Mouse (Mus musculus) hindbrain, embryonic 13.5 days (tissue): ENCODE data around the gene Carns1. TPM values are rescaled to one million over a fixed set of nuclear protein-coding genes. Genes with fewer than 3 reads are reported as not detected.
A peak's percentile ranks its signal among the peaks of the same experiment; 100 is the strongest.
"Not testable (repeated sequence)": the region's sequence is repeated elsewhere in the genome, so short reads cannot be mapped to it uniquely, and the experiment has no call there.

ENCODE experiments used
- ATAC-seq: fragments of 200-750 bp; cut with Nextera tagmentation; 2 replicates; pipeline ENCODE4 v1.8.0; 2017; ENCODE audit warnings: moderate TSS enrichment; ENCODE audit not compliant: low FRiP score
- H3K27ac ChIP-seq: fragments of 300-500 bp; sonication (generic); 2 replicates; pipeline ENCODE4 v1.5.1; 2015; ENCODE audit warnings: inconsistent platforms, mild to moderate bottlenecking, moderate library complexity
- H3K27me3 ChIP-seq: fragments of 300-500 bp; sonication (generic); 2 replicates; pipeline ENCODE4 v1.6.1; 2015; ENCODE audit warnings: mild to moderate bottlenecking, inconsistent platforms
- H3K36me3 ChIP-seq: fragments of 300-500 bp; sonication (generic); 2 replicates; pipeline ENCODE4 v1.6.1; 2015; ENCODE audit warnings: mild to moderate bottlenecking, inconsistent platforms
- H3K4me1 ChIP-seq: fragments of 300-500 bp; sonication (generic); replicated peaks from 2 replicates; pipeline ENCODE4 v1.6.1; 2015; ENCODE audit warnings: inconsistent platforms
- H3K4me2 ChIP-seq: fragments of 300-500 bp; sonication (generic); 2 replicates; pipeline ENCODE4 v1.6.1; 2015; ENCODE audit warnings: inconsistent platforms, mild to moderate bottlenecking, moderate library complexity
- H3K4me3 ChIP-seq: fragments of 300-500 bp; sonication (generic); 2 replicates; pipeline ENCODE4 v1.5.1; 2015; ENCODE audit warnings: mild to moderate bottlenecking, inconsistent platforms
- H3K9ac ChIP-seq: fragments of 300-500 bp; sonication (generic); 2 replicates; pipeline ENCODE4 v1.6.1; 2015; ENCODE audit warnings: mild to moderate bottlenecking, inconsistent platforms
- H3K9me3 ChIP-seq: fragments of 300-500 bp; sonication (generic); 2 replicates; pipeline ENCODE4 v1.6.1; 2016; ENCODE audit warnings: inconsistent platforms
- WGBS: fragments of 180-500 bp; shearing (Covaris S2); methylation state at CpG from one replicate; pipeline ENCODE4 v1.1.7; 2015; 5-methylcytosine and 5-hydroxymethylcytosine counted together
- polyA plus RNA-seq: library from polyadenylated mRNA; unstranded; fragments of >200 nt; fragmentation: Nextera tagmentation; extraction: Ambion mirVana; gene quantifications from 2 replicates; pipeline ENCODE4 v1.2.1, GENCODE M21; 2015

Gene Carns1
- polyA plus RNA-seq, 1 experiment from 2014 or later, result 5.6 TPM

GRCm38 (mm10) chr19:4130106-4130505 lies 45.2 kb downstream of the Carns1 start:
- 90% methylated on average over 4 of the region's 4 CpGs for WGBS

GRCm38 (mm10) chr19:4129462-4129861 lies 45.8 kb downstream of the Carns1 start:
- Histone ChIP-seq H3K9ac (0 out of 2 replicates have a peak overlapping the region, but pooled peaks have one; percentile 39), H3K36me3 (peaks cover 55% of the 10 kb centered on the region), H3K4me2 (no peak overlapping the region), H3K9me3 (no peaks in the 10 kb centered on the region), H3K4me1 (peaks cover 18% of the 10 kb centered on the region), H3K4me3 (no peak overlapping the region), H3K27ac (no peak overlapping the region), H3K27me3 (no peaks in the 10 kb centered on the region)
- WGBS, result 89% methylated on average over 7 of the region's 7 CpGs
- ATAC-seq, result no peak

More at GRCm38 (mm10) chr19:4130106-4130505, 45.2 kb downstream of the Carns1 start:
- Histone ChIP-seq H3K9ac (0 out of 2 replicates have a peak overlapping the region, but pooled peaks have one; percentile 39), H3K36me3 (peaks cover 55% of the 10 kb centered on the region), H3K9me3 (no peaks in the 10 kb centered on the region), H3K4me1 (peaks cover 18% of the 10 kb centered on the region), H3K4me3 (no peak overlapping the region), H3K27ac (no peak overlapping the region), H3K27me3 (no peaks in the 10 kb centered on the region), H3K4me2 (no peak overlapping the region)
- ATAC-seq, result no peak

- no peaks in the 10 kb centered on the region for H3K9me3 ChIP-seq
- peak overlapping the region; percentile 78; the same call in 1 of the 2 replicates for H3K27ac ChIP-seq
- peaks cover 36% of the 10 kb centered on the region for H3K36me3 ChIP-seq
- ATAC-seq, result no peak
- H3K27me3 ChIP-seq, result no peaks in the 10 kb centered on the region
- H3K4me2 ChIP-seq, result peak overlapping the region; percentile 79
- H3K4me1 ChIP-seq, result peaks cover 18% of the 10 kb centered on the region
- 65% methylated on average over 7 of the region's 7 CpGs for WGBS
- H3K9ac ChIP-seq, result peak overlapping the region; percentile 94
- peak overlapping the region; percentile 83 for H3K4me3 ChIP-seq
These were observed 48.4 kb downstream of the Carns1 start for GRCm38 (mm10) chr19:4126759-4127495.

GRCm38 (mm10) chr19:4125741-4126696 lies 49.3 kb downstream of the Carns1 start, which contains the start of gene Aip:
Gene Aip (minus strand): TSS chr19:4125858.
- peak within 1 kb of the TSS; percentile 79 for H3K4me2 ChIP-seq
- peaks cover 27% of the 10 kb centered on the region for H3K36me3 ChIP-seq
- H3K4me1 ChIP-seq, result peaks cover 18% of the 10 kb centered on the region
- H3K4me3 ChIP-seq, result peak within 1 kb of the TSS; percentile 83
- H3K9me3 ChIP-seq, result no peaks in the 10 kb centered on the region
- H3K27ac ChIP-seq, result peak within 1 kb of the TSS; percentile 78
- H3K27me3 ChIP-seq, result no peaks in the 10 kb centered on the region
- H3K9ac ChIP-seq, result peak within 1 kb of the TSS; percentile 94
- ATAC-seq, result peak; percentile 90
- WGBS, result 1% methylated on average over 56 of the region's 64 CpGs

- 5% methylated on average over 3 of the region's 4 CpGs for WGBS
- not testable (repeated sequence) for H3K27me3 ChIP-seq, H3K9me3 ChIP-seq
- Histone ChIP-seq H3K9ac (peak overlapping the region; percentile 94; the same call in 1 of the 2 replicates), H3K27ac (peak overlapping the region; percentile 78; the same call in 1 of the 2 replicates), H3K4me3 (peak overlapping the region; percentile 83), H3K4me2 (peak overlapping the region; percentile 79), H3K36me3 (peaks cover 25% of the 10 kb centered on the region), H3K4me1 (peaks cover 24% of the 10 kb centered on the region)
- peak; percentile 47; the same call in 1 of the 2 replicates for ATAC-seq
These were observed 50.0 kb downstream of the Carns1 start for GRCm38 (mm10) chr19:4125268-4125667.

- no peak overlapping the region for H3K27ac ChIP-seq
- peaks cover 18% of the 10 kb centered on the region for H3K36me3 ChIP-seq
- no peak overlapping the region for H3K4me3 ChIP-seq
- H3K27me3 ChIP-seq, result no peaks in the 10 kb centered on the region
- peaks cover 28% of the 10 kb centered on the region for H3K4me1 ChIP-seq
- no peak overlapping the region for H3K4me2 ChIP-seq
- H3K9me3 ChIP-seq, result no peaks in the 10 kb centered on the region
- no peak overlapping the region; the same call in 1 of the 2 replicates for H3K9ac ChIP-seq
- ATAC-seq, result no peak
- WGBS, result 87% methylated on average over 4 of the region's 4 CpGs
These were observed 50.8 kb downstream of the Carns1 start for GRCm38 (mm10) chr19:4124432-4124831.

- 89% methylated on average over 7 of the region's 7 CpGs for WGBS
These were observed 52.6 kb downstream of the Carns1 start for GRCm38 (mm10) chr19:4122411-4123370.

GRCm38 (mm10) chr19:4121896-4122295 lies 53.4 kb downstream of the Carns1 start:
- ATAC-seq, H3K9me3 ChIP-seq, H3K9ac ChIP-seq, H3K27me3 ChIP-seq, H3K27ac ChIP-seq, H3K4me3 ChIP-seq: not testable (repeated sequence)
- H3K4me2 ChIP-seq, result peak overlapping the region; percentile 26; the same call in 1 of the 2 replicates
- H3K36me3 ChIP-seq, result peaks cover 16% of the 10 kb centered on the region
- WGBS, result 61% methylated on average over 6 of the region's 6 CpGs
- peaks cover 19% of the 10 kb centered on the region for H3K4me1 ChIP-seq

More at GRCm38 (mm10) chr19:4122411-4123370, 52.6 kb downstream of the Carns1 start:
- H3K4me3 ChIP-seq, result no peak overlapping the region
- no peak overlapping the region for H3K4me2 ChIP-seq
- H3K9ac ChIP-seq, result no peak overlapping the region
- no peaks in the 10 kb centered on the region for H3K9me3 ChIP-seq
- no peak overlapping the region for H3K27ac ChIP-seq
- H3K4me1 ChIP-seq, result peaks cover 27% of the 10 kb centered on the region
- H3K36me3 ChIP-seq, result peaks cover 11% of the 10 kb centered on the region
- no peaks in the 10 kb centered on the region for H3K27me3 ChIP-seq
- ATAC-seq, result no peak

GRCm38 (mm10) chr19:4121097-4121805 lies 54.0 kb downstream of the Carns1 start:
- Histone ChIP-seq H3K4me3 (peak overlapping the region; percentile 50), H3K27ac (peak overlapping the region; percentile 89), H3K9me3 (no peaks in the 10 kb centered on the region), H3K9ac (peak overlapping the region; percentile 72), H3K4me1 (peaks cover 13% of the 10 kb centered on the region), H3K4me2 (peak overlapping the region; percentile 46), H3K27me3 (no peaks in the 10 kb centered on the region), H3K36me3 (peaks cover 23% of the 10 kb centered on the region)
- 4% methylated on average over 38 of the region's 38 CpGs for WGBS
- ATAC-seq, result peak; percentile 84

- 94% methylated on average over 2 of the region's 2 CpGs for WGBS
- H3K36me3 ChIP-seq, result peaks cover 30% of the 10 kb centered on the region
- no peak for ATAC-seq
- peaks cover 10% of the 10 kb centered on the region for H3K4me1 ChIP-seq
- peak overlapping the region; percentile 46 for H3K4me2 ChIP-seq
- H3K27ac ChIP-seq, result peak overlapping the region; percentile 89
- no peaks in the 10 kb centered on the region for H3K27me3 ChIP-seq
- no peaks in the 10 kb centered on the region for H3K9me3 ChIP-seq
- H3K4me3 ChIP-seq, result peak overlapping the region; percentile 50
- H3K9ac ChIP-seq, result no peak overlapping the region
These were observed 54.8 kb downstream of the Carns1 start for GRCm38 (mm10) chr19:4120496-4120895.
